ENCODE assay signal across 8 mouse cellular contexts in genomic region chr15:93591371-93591770, GRCm38 (mm10). TPM values are rescaled to one million over a fixed set of nuclear protein-coding genes. Genes with fewer than 3 reads are reported as not detected.
DNase-seq lines count a peak whose midpoint lies in the region; ATAC-seq and TF ChIP-seq lines count a peak whose summit lies in the region.

No protein-coding gene starts in this region.

- no peak for DNase-seq in left cerebral cortex, adult 2 months (ENCODE audit: extremely low spot score in 1 of 2, low spot score in 2 of 2)
- DNase-seq in left cerebral cortex, adult 8-10 months (ENCODE audit: low spot score in 2 of 2), result no peak
- no peak for DNase-seq in forebrain, embryonic 11.5 days (ENCODE audit: low spot score)
- no peak for DNase-seq in limb, embryonic 10.5 days (ENCODE audit: low spot score)
- DNase-seq in spleen, postnatal 10 days (ENCODE audit: low spot score in 2 of 2), result no peak
- DNase-seq in ovary, postnatal 36 days (ENCODE audit: low spot score), result no peak
- DNase-seq in spleen, postnatal 36 days (ENCODE audit: low spot score in 2 of 2), result no peak

- peaks cover 4% of the 10 kb centered on the region; the same call in 1 of the 2 replicates for H3K4me1 ChIP-seq in forebrain, embryonic 11.5 days (replicated peaks; ENCODE audit: control insufficient read depth, insufficient read depth, low read length)
- peaks cover 74% of the 10 kb centered on the region for H3K4me1 ChIP-seq in limb, embryonic 10.5 days
- H3K4me1 ChIP-seq in neural tube, embryonic 15.5 days, result peaks cover 41% of the 10 kb centered on the region

- H3K36me3 ChIP-seq in forebrain, embryonic 11.5 days (ENCODE audit: control insufficient read depth, insufficient read depth, low read length), result no peaks in the 10 kb centered on the region
- peaks cover 8% of the 10 kb centered on the region for H3K36me3 ChIP-seq in limb, embryonic 10.5 days
- no peaks in the 10 kb centered on the region for H3K36me3 ChIP-seq in neural tube, embryonic 15.5 days

- peak overlapping the region; percentile 40 for H3K4me2 ChIP-seq in forebrain, embryonic 11.5 days (ENCODE audit: low read depth, low read length, severe bottlenecking)
- H3K4me2 ChIP-seq in neural tube, embryonic 15.5 days, result peak overlapping the region; percentile 62

- no peaks in the 10 kb centered on the region for H3K9me3 ChIP-seq in forebrain, embryonic 11.5 days (ENCODE audit: control insufficient read depth, low read length)
- no peaks in the 10 kb centered on the region for H3K9me3 ChIP-seq in limb, embryonic 10.5 days (replicated peaks)
- no peaks in the 10 kb centered on the region for H3K9me3 ChIP-seq in neural tube, embryonic 15.5 days (replicated peaks)

- intact Hi-C loops in left cerebral cortex, adult 2 months (cut with DNase I), result loop anchor here (5.0 kb wide), 1 partner anchor 74 kb away; no protein-coding TSS in a partner anchor

- ATAC-seq in forebrain, embryonic 11.5 days (replicated peaks; ENCODE audit: low FRiP score), result no peak
- no peak for ATAC-seq in neural tube, embryonic 15.5 days (ENCODE audit: low FRiP score)

- WGBS in forebrain, embryonic 11.5 days, result 39% methylated on average over 7 of the region's 7 CpGs
- WGBS in limb, embryonic 10.5 days, result 40% methylated on average over 7 of the region's 7 CpGs
- 18% methylated on average over 7 of the region's 7 CpGs for WGBS in neural tube, embryonic 15.5 days

- peak; percentile 27 for TF ChIP-seq CTCF in left cerebral cortex, adult 2 months (IDR thresholded peaks at IDR 0.05)

- H3K4me3 ChIP-seq in left cerebral cortex, adult 2 months, result peak overlapping the region; percentile 99
- H3K4me3 ChIP-seq in forebrain, embryonic 11.5 days (ENCODE audit: low read depth, low read length), result no peak overlapping the region; the same call in 1 of the 2 replicates
- H3K4me3 ChIP-seq in limb, embryonic 10.5 days, result peak overlapping the region; percentile 38
- peak overlapping the region; percentile 36 for H3K4me3 ChIP-seq in neural tube, embryonic 15.5 days (replicated peaks)

- no peak overlapping the region; the same call in 1 of the 2 replicates for H3K27ac ChIP-seq in left cerebral cortex, adult 2 months
- H3K27ac ChIP-seq in forebrain, embryonic 11.5 days (ENCODE audit: low read depth, low read length), result no peak overlapping the region
- H3K27ac ChIP-seq in limb, embryonic 10.5 days, result peak overlapping the region; percentile 79
- H3K27ac ChIP-seq in neural tube, embryonic 15.5 days (replicated peaks), result peak overlapping the region; percentile 54

- no peaks in the 10 kb centered on the region for H3K27me3 ChIP-seq in forebrain, embryonic 11.5 days (ENCODE audit: control insufficient read depth, insufficient read depth, low read length)
- H3K27me3 ChIP-seq in limb, embryonic 10.5 days (ENCODE audit: low read depth, poor library complexity, severe bottlenecking), result no peaks in the 10 kb centered on the region
- H3K27me3 ChIP-seq in neural tube, embryonic 15.5 days (replicated peaks), result no peaks in the 10 kb centered on the region

- no peak overlapping the region for H3K9ac ChIP-seq in forebrain, embryonic 11.5 days (ENCODE audit: low read length)
- H3K9ac ChIP-seq in neural tube, embryonic 15.5 days (replicated peaks), result peak overlapping the region; percentile 37

RNA-seq across cellular contexts. Expression of gene Prickle1, which starts 4.3 kb away (rescaled TPM):
- total RNA-seq in left cerebral cortex, adult 2 months (2021), result 10 to 100 TPM; 92.4 to 93.4 TPM
- total RNA-seq in left cerebral cortex, adult 8-10 months (2022), result 10 to 100 TPM; 70.5 to 85.4 (median 81.7) TPM
- polyA plus RNA-seq in forebrain, embryonic 11.5 days (2014; fragmentation: Nextera tagmentation; extraction: Ambion mirVana), result 11.6 and 12.4 TPM in 2 replicates
- 20.4 and 25.7 TPM in 2 replicates for polyA plus RNA-seq in limb, embryonic 10.5 days (2016; fragmentation: Nextera tagmentation; extraction: Ambion mirVana)
- 22.8 and 27.5 TPM in 2 replicates for polyA plus RNA-seq in neural tube, embryonic 15.5 days (2015; fragmentation: Nextera tagmentation; extraction: Ambion mirVana)

Comparison
In these comparisons a context has a peak if more than half of its experiments do, and no peak if none do; other contexts are left out.
1. H3K27ac ChIP-seq: peak in limb, embryonic 10.5 days (single experiment) and neural tube, embryonic 15.5 days (single experiment); none in left cerebral cortex, adult 2 months (single experiment) and forebrain, embryonic 11.5 days (single experiment).